In genomic region chr17:31828118-31828517, GRCm38 (mm10) we compare ENCODE assay signal across 10 mouse cellular contexts. TPM values are rescaled to one million over a fixed set of nuclear protein-coding genes. Genes with fewer than 3 reads are reported as not detected.
DNase-seq lines count a peak whose midpoint lies in the region; ATAC-seq and TF ChIP-seq lines count a peak whose summit lies in the region.
"Had no signal": no experiment of that assay in that cellular context is flagged by ENCODE, and none has a peak within 500 bp of the region (broad histone marks: within the 10 kb centered on the region; RNA-seq: fewer than 3 reads in every experiment).

No protein-coding gene starts in this region.

- 0 out of 2 replicates have a peak, but pooled peaks have one; percentile 10 for TF ChIP-seq CTCF in forebrain, postnatal 0 days (IDR thresholded peaks at IDR 0.05; ENCODE audit: low read depth)

- H3K9ac ChIP-seq in forebrain, postnatal 0 days, result no peak overlapping the region
- no peak overlapping the region for H3K9ac ChIP-seq in forebrain, embryonic 11.5 days (ENCODE audit: low read length)
- H3K9ac ChIP-seq in neural tube, embryonic 14.5 days (replicated peaks; ENCODE audit: low read depth, low read length), result no peak overlapping the region
- H3K9ac ChIP-seq in stomach, embryonic 16.5 days (ENCODE audit: low read length), result no peak overlapping the region

- no peaks in the 10 kb centered on the region for H3K27me3 ChIP-seq in forebrain, postnatal 0 days (ENCODE audit: insufficient read depth, low read length)
- no peaks in the 10 kb centered on the region for H3K27me3 ChIP-seq in forebrain, embryonic 11.5 days (ENCODE audit: control insufficient read depth, insufficient read depth, low read length)
- H3K27me3 ChIP-seq in neural tube, embryonic 14.5 days (ENCODE audit: control insufficient read depth, insufficient read depth, low read length), result no peaks in the 10 kb centered on the region
- H3K27me3 ChIP-seq in stomach, embryonic 16.5 days (ENCODE audit: control insufficient read depth, insufficient read depth, low read length), result no peaks in the 10 kb centered on the region

- H3K4me1 ChIP-seq in forebrain, postnatal 0 days (ENCODE audit: insufficient read depth), result peaks cover 4% of the 10 kb centered on the region; the same call in 1 of the 2 replicates
- H3K4me1 ChIP-seq in forebrain, embryonic 11.5 days (replicated peaks; ENCODE audit: control insufficient read depth, insufficient read depth, low read length), result no peaks in the 10 kb centered on the region
- H3K4me1 ChIP-seq in neural tube, embryonic 14.5 days (ENCODE audit: control insufficient read depth, insufficient read depth, low read length), result 0 out of 2 replicates have a peak, but pooled peaks cover 9% of the 10 kb centered on the region
- H3K4me1 ChIP-seq in stomach, embryonic 16.5 days (ENCODE audit: control insufficient read depth, insufficient read depth, low read length), result peaks cover 27% of the 10 kb centered on the region

- no peak overlapping the region for H3K27ac ChIP-seq in forebrain, postnatal 0 days (ENCODE audit: low read depth, low read length)
- H3K27ac ChIP-seq in forebrain, embryonic 11.5 days (ENCODE audit: low read depth, low read length), result no peak overlapping the region
- H3K27ac ChIP-seq in neural tube, embryonic 14.5 days (ENCODE audit: low read depth, low read length), result peak overlapping the region; percentile 10; the same call in 1 of the 2 replicates
- peak overlapping the region; percentile 96 for H3K27ac ChIP-seq in stomach, embryonic 16.5 days (ENCODE audit: low read length)
- H3K27ac ChIP-seq: left cerebral cortex, adult 2 months had no signal

- no peaks in the 10 kb centered on the region for H3K36me3 ChIP-seq in forebrain, postnatal 0 days (ENCODE audit: insufficient read depth)
- H3K36me3 ChIP-seq in forebrain, embryonic 11.5 days (ENCODE audit: control insufficient read depth, insufficient read depth, low read length), result no peaks in the 10 kb centered on the region
- no peaks in the 10 kb centered on the region for H3K36me3 ChIP-seq in neural tube, embryonic 14.5 days (ENCODE audit: control insufficient read depth, insufficient read depth, low read length)
- no peaks in the 10 kb centered on the region for H3K36me3 ChIP-seq in stomach, embryonic 16.5 days (ENCODE audit: control insufficient read depth, insufficient read depth, low read length)

- no peak overlapping the region for H3K4me2 ChIP-seq in forebrain, postnatal 0 days (ENCODE audit: low read depth)
- H3K4me2 ChIP-seq in forebrain, embryonic 11.5 days (ENCODE audit: low read depth, low read length, severe bottlenecking), result no peak overlapping the region
- no peak overlapping the region for H3K4me2 ChIP-seq in neural tube, embryonic 14.5 days (ENCODE audit: low read depth, low read length)
- H3K4me2 ChIP-seq in stomach, embryonic 16.5 days (ENCODE audit: low read depth, low read length), result no peak overlapping the region

- 78% methylated on average over 5 of the region's 5 CpGs for WGBS in forebrain, postnatal 0 days
- WGBS in forebrain, embryonic 11.5 days, result 70% methylated on average over 5 of the region's 5 CpGs
- 81% methylated on average over 5 of the region's 5 CpGs for WGBS in neural tube, embryonic 14.5 days
- WGBS in stomach, embryonic 16.5 days, result 62% methylated on average over 5 of the region's 5 CpGs

- no peak overlapping the region for H3K4me3 ChIP-seq in forebrain, postnatal 0 days (ENCODE audit: low read depth, low read length)
- H3K4me3 ChIP-seq in forebrain, embryonic 11.5 days (ENCODE audit: low read depth, low read length), result no peak overlapping the region
- H3K4me3 ChIP-seq in neural tube, embryonic 14.5 days (ENCODE audit: low read depth, low read length), result no peak overlapping the region
- no peak overlapping the region for H3K4me3 ChIP-seq in stomach, embryonic 16.5 days (replicated peaks; ENCODE audit: low read length)
- H3K4me3 ChIP-seq: left cerebral cortex, adult 2 months had no signal

- H3K9me3 ChIP-seq in forebrain, postnatal 0 days (ENCODE audit: low read length), result no peaks in the 10 kb centered on the region
- H3K9me3 ChIP-seq in forebrain, embryonic 11.5 days (ENCODE audit: control insufficient read depth, low read length), result no peaks in the 10 kb centered on the region
- H3K9me3 ChIP-seq in neural tube, embryonic 14.5 days (ENCODE audit: control insufficient read depth, low read length), result no peaks in the 10 kb centered on the region
- H3K9me3 ChIP-seq in stomach, embryonic 16.5 days (replicated peaks; ENCODE audit: control insufficient read depth, low read length), result no peaks in the 10 kb centered on the region

- DNase-seq in forebrain, postnatal 0 days, result no peak
- no peak for DNase-seq in forebrain, embryonic 11.5 days (ENCODE audit: low spot score)
- no peak for DNase-seq in neural tube, embryonic 10.5 days (ENCODE audit: extremely low spot score, low spot score)
- peak; percentile 65 for DNase-seq in kidney, adult 9 months
- no peak for DNase-seq in cerebellum, adult 9-11 months
- no peak for DNase-seq in left cerebral cortex, adult 9 months (ENCODE audit: low spot score in 2 of 2)
- DNase-seq: midbrain, embryonic 14.5 days had no signal

- ATAC-seq in forebrain, postnatal 0 days, result no peak
- ATAC-seq in forebrain, embryonic 11.5 days (replicated peaks; ENCODE audit: low FRiP score), result no peak
- ATAC-seq in neural tube, embryonic 14.5 days (ENCODE audit: low read depth), result no peak
- no peak for ATAC-seq in stomach, embryonic 16.5 days (ENCODE audit: insufficient read depth, low FRiP score)

RNA-seq across cellular contexts. Expression of gene Sik1, which starts 27.5 kb away (rescaled TPM):
- total RNA-seq in forebrain, postnatal 0 days (2014; rRNA removed), result 34.6 and 42.2 TPM in 2 replicates
- polyA plus RNA-seq in forebrain, postnatal 0 days (2015; fragmentation: Nextera tagmentation; extraction: Ambion mirVana), result 18.6 and 19.4 TPM in 2 replicates
- polyA plus RNA-seq in forebrain, embryonic 11.5 days (2014; fragmentation: Nextera tagmentation; extraction: Ambion mirVana), result 15.6 and 16.7 TPM in 2 replicates
- polyA plus RNA-seq in neural tube, embryonic 14.5 days (2014; fragmentation: Nextera tagmentation; extraction: Ambion mirVana), result 18.6 and 19.6 TPM in 2 replicates
- polyA plus RNA-seq in stomach, embryonic 16.5 days (2015; fragmentation: Nextera tagmentation; extraction: Ambion mirVana), result 18.4 and 20.2 TPM in 2 replicates

Comparison
In these comparisons a context has a peak if more than half of its experiments do, and no peak if none do; other contexts are left out.
1. H3K27ac ChIP-seq: peak in neural tube, embryonic 14.5 days (single experiment) and stomach, embryonic 16.5 days (single experiment); none in forebrain, postnatal 0 days (single experiment) and forebrain, embryonic 11.5 days (single experiment).